Mouse (Mus musculus) CD4-positive, CD25-positive, alpha-beta regulatory T cell (primary cell): ENCODE results near the gene Zfand5. TPM values are rescaled to one million over a fixed set of nuclear protein-coding genes. Genes with fewer than 3 reads are reported as not detected.

Experiments used
- polyA plus RNA-seq: library from polyadenylated mRNA; unstranded; fragments of 100-300 nt; shearing (Covaris generic); gene quantifications from one replicate; pipeline ENCODE4 v1.2.1, GENCODE M21; 2017

Zfand5 gene
- 94.4 TPM for polyA plus RNA-seq

DNA sequence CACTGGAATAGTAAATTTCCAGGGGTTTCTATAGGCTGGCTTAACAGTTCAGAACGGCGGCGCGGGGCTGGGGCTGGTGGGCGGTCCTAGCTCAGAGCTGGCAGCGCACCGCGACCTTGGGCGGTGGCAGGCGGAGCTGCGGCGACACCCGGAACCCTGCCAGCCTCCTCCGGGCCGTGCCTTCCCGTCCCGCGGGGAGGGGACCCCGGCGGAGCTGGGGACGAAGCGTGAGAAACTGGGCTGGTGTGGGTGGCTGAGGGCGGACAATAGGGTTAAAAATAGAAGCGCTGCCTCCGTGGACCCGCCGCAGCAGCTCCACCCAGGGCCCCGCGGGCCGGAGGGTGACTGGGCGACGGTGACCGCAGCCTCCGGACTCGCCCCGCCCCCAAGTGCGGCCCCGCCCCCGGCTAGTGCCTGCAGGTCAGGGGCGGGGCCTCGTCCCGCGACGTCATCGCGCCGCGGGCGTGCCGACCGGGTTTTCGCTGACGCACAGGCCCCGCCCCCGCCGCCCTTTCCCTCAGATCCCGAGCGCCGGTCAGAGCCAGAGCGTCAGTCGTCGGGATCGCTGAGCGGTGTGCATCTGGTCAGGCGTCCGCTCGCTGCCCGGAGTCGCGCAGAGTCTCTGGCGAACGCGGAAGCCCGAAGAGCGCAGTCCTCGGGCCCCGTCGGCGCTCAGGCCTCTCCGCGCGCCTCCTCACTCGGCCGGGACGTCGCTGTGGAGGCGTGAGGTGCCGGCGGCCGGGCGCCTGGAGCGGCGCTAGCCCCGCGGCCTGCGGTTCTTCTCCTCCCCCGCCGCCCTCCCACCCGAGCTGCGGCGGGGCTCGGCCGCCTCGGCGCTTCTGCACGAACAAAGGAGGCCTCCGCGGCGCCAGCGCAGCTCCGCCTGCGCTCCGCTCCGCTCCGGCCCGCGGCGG is at the start of gene Zfand5:
Zfand5 (plus strand) TSS at position 538 of the 914 bp plus-strand sequence.

Other genes with a start within 250 kb of the Zfand5 start
- 0.11 TPM for gene Gda, start 201.2 kb downstream of the Zfand5 start, polyA plus RNA-seq